Mouse (Mus musculus) cerebellum, postnatal 10 days (tissue): ENCODE measurements around the gene AU041133.

Source experiments
- DNase-seq, 2 experiments: peaks; one replicate each; pipeline ENCODE4 v3.0.0; 2021; ENCODE audit warnings: mixed read lengths in 2 of 2

Gene AU041133

GRCm38 (mm10) chr10:82127850-82128401 is at the start of gene AU041133:
Gene AU041133, plus strand, starts transcription at chr10:82128013.
- DNase-seq = peak; percentile 92 to 93

GRCm38 (mm10) chr10:82082728-82083621 is 44.8 kb upstream of the AU041133 start, which contains the start of gene BC024063:
Gene BC024063, plus strand, starts transcription at chr10:82083353.
- DNase-seq = peak; percentile 82 to 83

GRCm38 (mm10) chr10:82083622-82083971 is 44.2 kb upstream of the AU041133 start:
- peak; percentile 4 to 19 for DNase-seq

- DNase-seq = no peak
These were observed 10.6 kb upstream of the AU041133 start for GRCm38 (mm10) chr10:82117206-82117605.

- DNase-seq = no peak
These were observed 17.5 kb downstream of the AU041133 start for GRCm38 (mm10) chr10:82145282-82145681.

GRCm38 (mm10) chr10:82147571-82147970 is 19.8 kb downstream of the AU041133 start:
- DNase-seq = no peak

GRCm38 (mm10) chr10:82167777-82168176 is 40.0 kb downstream of the AU041133 start:
- no peak for DNase-seq

GRCm38 (mm10) chr10:82169776-82170175 is 42.0 kb downstream of the AU041133 start:
- no peak for DNase-seq

- peak; percentile 40 to 64 for DNase-seq
These were observed 43.0 kb downstream of the AU041133 start for GRCm38 (mm10) chr10:82170808-82171207.

- peak; percentile 90 to 93 for DNase-seq
These were observed 50.6 kb downstream of the AU041133 start for GRCm38 (mm10) chr10:82178257-82179064.
